Mouse (Mus musculus) midbrain, postnatal 0 days (tissue): Measurements from ENCODE around the gene Nelfe. TPM values are rescaled to one million over a fixed set of nuclear protein-coding genes. Genes with fewer than 3 reads are reported as not detected.
"Not testable (repeated sequence)": the region's sequence is repeated elsewhere in the genome, so short reads cannot be mapped to it uniquely, and the experiment has no call there.

Source experiments
- ATAC-seq: fragments of 200-750 bp; cut with Nextera tagmentation; 2 replicates; pipeline ENCODE4 v1.8.0; 2017; ENCODE audit warnings: moderate number of reproducible peaks, mild to moderate bottlenecking, moderate TSS enrichment, moderate library complexity; ENCODE audit not compliant: low FRiP score
- DNase-seq: peaks from one replicate; pipeline ENCODE4 v3.0.0-alpha.2; 2015; ENCODE audit warnings: low spot score
- H3K27ac ChIP-seq: fragments of 300-500 bp; sonication (generic); 2 replicates; pipeline ENCODE4 v1.5.1; 2014; ENCODE audit warnings: low read depth, mild to moderate bottlenecking, low read length, mixed read lengths
- H3K27me3 ChIP-seq: fragments of 300-500 bp; sonication (generic); 2 replicates; pipeline ENCODE4 v1.6.1; 2014; ENCODE audit warnings: low read length, control low read depth, mixed read lengths; ENCODE audit not compliant: insufficient read depth
- H3K36me3 ChIP-seq: fragments of 300-500 bp; sonication (generic); 2 replicates; pipeline ENCODE4 v1.6.1; 2014; ENCODE audit warnings: low read length, control low read depth, mixed read lengths; ENCODE audit not compliant: insufficient read depth
- H3K4me1 ChIP-seq: fragments of 300-500 bp; sonication (generic); 2 replicates; pipeline ENCODE4 v1.6.1; 2014; ENCODE audit warnings: mild to moderate bottlenecking, control low read depth, antibody characterized with exemption, low read length, mixed read lengths; ENCODE audit not compliant: insufficient read depth
- H3K4me2 ChIP-seq: fragments of 300-500 bp; sonication (generic); 2 replicates; pipeline ENCODE4 v1.6.1; 2014; ENCODE audit warnings: low read depth, mild to moderate bottlenecking, low read length, mixed read lengths; ENCODE audit not compliant: poor library complexity, severe bottlenecking
- H3K4me3 ChIP-seq: fragments of 300-500 bp; sonication (generic); 2 replicates; pipeline ENCODE4 v1.5.1; 2014; ENCODE audit warnings: low read depth, mild to moderate bottlenecking, low read length, moderate library complexity
- H3K9ac ChIP-seq: fragments of 300-500 bp; sonication (generic); replicated peaks from 2 replicates; pipeline ENCODE4 v1.6.1; 2014; ENCODE audit warnings: mild to moderate bottlenecking, low read length, moderate library complexity, mixed read lengths; ENCODE audit not compliant: poor library complexity, severe bottlenecking
- H3K9me3 ChIP-seq: fragments of 300-500 bp; sonication (generic); 2 replicates; pipeline ENCODE4 v1.6.1; 2016; ENCODE audit warnings: low read length, control low read depth
- CTCF ChIP-seq: IDR thresholded peaks from 2 replicates; pipeline ENCODE4 v1.5.1; 2016; ENCODE audit warnings: antibody characterized with exemption, mild to moderate bottlenecking
- WGBS: fragments of 180-500 bp; shearing (Covaris S2); extraction: QIAGEN DNeasy Blood & Tissue Kit; methylation state at CpG from one replicate; pipeline ENCODE4 v1.1.7; 2014; 5-methylcytosine and 5-hydroxymethylcytosine counted together
- polyA plus RNA-seq: library from polyadenylated mRNA; unstranded; fragments of >200 nt; fragmentation: Nextera tagmentation; extraction: Ambion mirVana; gene quantifications from 2 replicates; pipeline ENCODE4 v1.2.1, GENCODE M21; 2015
- total RNA-seq: library from RNA; depleted of rRNA; stranded (reverse); fragments of >200 nt; gene quantifications from 2 replicates; pipeline ENCODE4 v1.2.3, GENCODE M21; 2014; rRNA removed

The Nelfe gene
- 33.1 and 35.1 TPM in 2 replicates for total RNA-seq
- 57.7 and 60.2 TPM in 2 replicates for polyA plus RNA-seq

DNA sequence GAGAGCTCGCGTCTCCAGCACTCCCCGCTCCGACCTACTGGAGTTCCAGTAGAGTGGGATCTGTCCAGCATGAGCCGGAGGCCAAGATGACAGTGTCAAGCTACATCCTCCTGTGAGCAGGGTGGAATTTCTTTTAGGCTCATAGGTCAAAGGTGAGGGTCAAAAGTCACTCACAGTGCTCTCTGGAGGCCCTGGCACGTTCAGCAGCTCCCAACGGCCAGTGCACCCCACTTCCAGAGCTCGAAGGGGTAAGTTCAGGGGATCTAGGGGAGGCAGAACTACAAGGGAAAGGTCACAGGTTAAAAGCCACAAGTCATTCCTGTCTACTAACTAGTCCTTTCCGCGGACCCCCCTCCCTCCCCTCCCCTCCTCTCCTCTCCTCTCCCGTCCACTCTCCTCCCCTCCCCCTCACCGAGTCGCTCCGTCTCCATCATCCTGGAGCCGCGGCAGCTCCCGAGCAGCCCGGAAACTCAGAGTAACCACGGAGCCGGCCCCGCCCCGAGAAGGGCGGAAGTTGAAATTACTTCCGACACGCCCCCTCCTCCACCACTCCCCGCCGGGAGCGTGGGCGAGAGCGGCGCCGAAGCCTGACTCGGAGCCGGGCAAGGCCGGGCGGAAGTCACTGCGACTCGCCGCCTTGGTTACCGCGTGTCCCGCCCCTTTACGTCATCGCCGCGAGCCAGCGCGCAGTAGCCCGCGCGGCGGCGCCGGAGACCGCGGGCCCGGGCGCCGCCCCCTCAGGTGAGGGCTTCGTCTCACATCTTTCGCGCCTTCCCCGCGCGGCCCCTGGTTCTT lies at the start of gene Nelfe, which contains the start of gene Skiv2l:
Gene Nelfe, plus strand, starts transcription at position 670 of the 795 bp plus-strand sequence.
Gene Skiv2l, minus strand, starts transcription at position 489 of the 795 bp plus-strand sequence.
- Histone ChIP-seq H3K9me3 (no peaks in the 10 kb centered on the region), H3K36me3 (peaks cover 58% of the 10 kb centered on the region), H3K9ac (peak within 1 kb of the TSS; percentile 93), H3K4me3 (peak within 1 kb of the TSS; percentile 97), H3K27me3 (no peaks in the 10 kb centered on the region), H3K4me2 (peak within 1 kb of the TSS; percentile 94), H3K27ac (peak within 1 kb of the TSS; percentile 55), H3K4me1 (peaks cover 10% of the 10 kb centered on the region)
- peak; percentile 96 for ATAC-seq
- WGBS = under 1% methylated on average over 58 of the region's 65 CpGs
- no peak for TF ChIP-seq CTCF
- DNase-seq = peak; percentile 97

DNA sequence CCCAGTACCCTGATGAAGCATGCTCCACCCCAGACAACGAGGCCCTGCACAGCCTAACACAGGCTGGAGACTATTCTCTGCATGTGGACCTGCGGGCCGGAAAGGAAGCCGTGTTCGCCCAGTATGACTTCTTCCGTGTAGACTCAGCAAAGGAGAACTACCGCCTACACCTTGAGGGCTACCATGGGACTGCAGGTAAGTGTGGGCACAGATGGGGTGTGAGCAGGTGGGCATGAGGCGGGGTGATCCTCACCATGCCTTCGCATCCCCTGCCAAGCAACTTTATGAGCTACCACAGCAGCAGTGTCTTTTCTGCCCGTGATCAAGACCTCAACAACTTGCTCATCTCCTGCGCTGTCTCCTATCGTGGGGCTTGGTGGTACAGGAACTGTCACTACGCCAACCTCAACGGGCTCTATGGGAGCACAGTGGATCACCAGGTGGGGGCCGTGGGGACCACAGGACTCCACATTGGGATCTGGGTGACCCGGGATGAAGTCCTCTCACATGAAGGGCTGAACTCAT lies 49.3 kb upstream of the Nelfe start:
- DNase-seq, H3K27me3 ChIP-seq, H3K27ac ChIP-seq, H3K4me3 ChIP-seq, H3K9ac ChIP-seq, ATAC-seq, H3K36me3 ChIP-seq, H3K9me3 ChIP-seq, H3K4me2 ChIP-seq, H3K4me1 ChIP-seq: not testable (repeated sequence)
- WGBS = 94% methylated on average over 16 of the region's 16 CpGs

DNA sequence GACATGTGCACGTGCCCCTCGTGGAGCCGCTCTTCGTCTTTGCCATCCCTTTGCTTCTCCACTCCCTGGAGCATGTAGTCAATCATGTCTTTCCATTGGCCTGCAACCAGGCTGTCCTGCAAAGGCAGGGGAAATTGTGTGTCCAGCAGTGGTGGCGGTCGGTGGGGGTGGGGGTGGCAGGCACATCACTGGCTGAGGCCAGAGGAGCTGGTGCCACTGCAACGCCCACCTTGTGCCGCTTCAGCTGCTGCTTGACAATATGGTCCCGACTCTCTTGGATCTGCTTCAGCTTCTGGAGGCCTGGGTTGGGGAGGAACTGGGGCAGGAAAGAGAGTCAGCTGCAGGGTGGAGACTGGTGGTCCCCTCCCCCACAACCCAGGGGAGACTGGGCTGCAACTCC lies 47.4 kb upstream of the Nelfe start:
- not testable (repeated sequence) for H3K9ac ChIP-seq, H3K4me3 ChIP-seq, ATAC-seq, H3K9me3 ChIP-seq, H3K36me3 ChIP-seq, DNase-seq, H3K4me1 ChIP-seq, H3K27ac ChIP-seq, H3K4me2 ChIP-seq, H3K27me3 ChIP-seq
- 93% methylated on average over 9 of the region's 9 CpGs for WGBS

DNA sequence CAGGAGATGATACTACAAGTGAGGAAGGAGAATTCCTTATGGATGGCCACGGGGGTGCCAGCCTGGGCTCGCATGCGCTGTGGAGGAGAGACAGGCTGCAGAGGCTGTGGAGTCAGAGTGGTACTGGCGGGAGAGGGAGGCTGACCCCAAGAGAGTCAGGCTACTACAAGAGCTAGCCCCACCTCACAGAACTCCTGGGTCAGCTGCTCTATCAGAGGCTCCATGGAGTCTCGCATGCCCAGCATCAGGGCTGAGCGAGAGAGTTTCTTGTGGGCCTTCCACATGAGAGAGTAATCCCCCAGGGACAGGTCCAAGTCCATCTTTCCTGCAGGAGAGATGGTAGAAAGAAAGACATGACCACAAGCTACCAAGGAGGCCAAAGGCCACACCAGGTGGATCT lies 46.8 kb upstream of the Nelfe start:
- not testable (repeated sequence) for H3K27me3 ChIP-seq, H3K9me3 ChIP-seq, H3K27ac ChIP-seq, ATAC-seq, DNase-seq, H3K4me3 ChIP-seq, H3K9ac ChIP-seq, H3K36me3 ChIP-seq, H3K4me2 ChIP-seq, H3K4me1 ChIP-seq
- WGBS = 91% methylated on average over 6 of the region's 6 CpGs

DNA sequence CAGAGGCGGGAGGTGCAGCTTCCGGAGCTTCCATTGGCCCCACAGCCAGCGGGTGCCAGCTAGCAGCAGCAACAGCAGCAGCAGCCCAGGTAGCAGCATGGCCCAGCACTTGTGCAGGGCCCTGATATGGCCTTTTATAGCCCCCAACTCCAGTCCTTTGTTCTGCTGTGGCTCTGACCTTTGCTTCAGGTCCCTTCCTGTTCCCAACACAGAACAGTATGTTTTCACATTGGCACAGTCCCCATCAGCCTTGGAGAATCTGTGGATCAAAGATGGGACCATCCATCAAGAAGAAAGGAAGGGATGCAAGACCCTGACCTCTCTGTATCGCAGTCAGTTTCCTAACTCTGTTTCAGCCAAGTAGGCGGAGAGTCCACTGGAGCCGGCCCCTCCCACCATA lies 45.9 kb upstream of the Nelfe start, which contains the start of gene Cyp21a1:
Gene Cyp21a1, minus strand, starts transcription at position 261 of the 400 bp plus-strand sequence.
- not testable (repeated sequence) for H3K9me3 ChIP-seq, DNase-seq, H3K4me3 ChIP-seq, H3K27ac ChIP-seq, H3K4me2 ChIP-seq, H3K36me3 ChIP-seq, H3K4me1 ChIP-seq, H3K9ac ChIP-seq, H3K27me3 ChIP-seq, ATAC-seq
- 100% methylated on average over 1 of the region's 6 CpGs for WGBS

DNA sequence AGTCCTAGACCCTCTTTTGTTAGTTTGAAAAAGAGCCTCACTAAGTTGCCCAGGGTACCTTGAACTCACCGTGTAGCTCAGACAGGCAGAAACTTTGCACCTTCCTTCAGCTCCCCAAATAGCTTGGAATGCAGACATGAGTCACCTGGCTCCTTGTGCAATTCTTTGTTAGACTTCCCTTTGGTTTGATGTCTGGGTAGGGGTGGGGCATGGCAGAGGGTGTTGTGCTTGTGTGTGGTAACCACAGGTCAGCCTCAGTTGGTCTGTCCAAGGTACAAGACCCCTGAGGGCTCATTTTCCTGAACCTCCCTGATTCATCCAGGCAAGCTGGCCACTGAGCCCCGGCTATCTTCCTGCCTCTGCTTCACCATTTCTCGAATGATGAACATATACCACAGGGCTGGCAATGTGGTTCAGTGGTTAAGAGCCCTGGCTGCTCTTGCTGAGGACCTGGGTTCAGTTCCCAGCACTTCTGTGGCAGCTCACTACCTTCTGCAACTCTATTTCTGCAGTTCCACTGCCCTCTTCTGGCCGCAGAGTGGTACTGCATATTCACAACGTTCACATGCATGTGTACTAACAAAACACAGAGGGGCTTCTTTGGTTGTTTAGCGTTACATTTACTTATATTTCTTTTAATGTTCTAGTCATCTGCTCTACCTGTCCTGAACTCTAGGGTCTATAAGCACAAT lies 45.2 kb upstream of the Nelfe start:
- Histone ChIP-seq H3K9me3 (no peaks in the 10 kb centered on the region; the same call in 1 of the 2 replicates), H3K9ac (no peak overlapping the region), H3K4me2 (no peak overlapping the region), H3K36me3 (no peaks in the 10 kb centered on the region; the same call in 1 of the 2 replicates), H3K27me3 (no peaks in the 10 kb centered on the region), H3K4me3 (no peak overlapping the region), H3K27ac (no peak overlapping the region), H3K4me1 (no peaks in the 10 kb centered on the region)
- TF ChIP-seq CTCF = peak; percentile 41
- 76% methylated on average over 6 of the region's 6 CpGs for whole genome bisulfite sequencing
- DNase-seq (no peak), ATAC-seq (no peak)
